ENCODE assay signal across 10 mouse cellular contexts in genomic region chr5:96803091-96803490, GRCm38 (mm10). TPM values are rescaled to one million over a fixed set of nuclear protein-coding genes. Genes with fewer than 3 reads are reported as not detected.
DNase-seq lines count a peak whose midpoint lies in the region; ATAC-seq and TF ChIP-seq lines count a peak whose summit lies in the region.
"Had no signal": no experiment of that assay in that cellular context is flagged by ENCODE, and none has a peak within 500 bp of the region (broad histone marks: within the 10 kb centered on the region; RNA-seq: fewer than 3 reads in every experiment).

No protein-coding gene starts in this region.

- peaks cover 8% of the 10 kb centered on the region; the same call in 1 of the 2 replicates for H3K4me1 ChIP-seq in lung, embryonic 14.5 days (ENCODE audit: insufficient read depth)
- peaks cover 8% of the 10 kb centered on the region for H3K4me1 ChIP-seq in stomach, embryonic 16.5 days (ENCODE audit: control insufficient read depth, insufficient read depth, low read length)

- no peak for DNase-seq in lung, embryonic 14.5 days
- DNase-seq in lung, postnatal 4 days, result no peak
- DNase-seq in gastrocnemius, postnatal 14 days, result peak; percentile 68
- peak; percentile 5 to 26 for DNase-seq in kidney, adult 8-10 months
- DNase-seq in thymus, postnatal 10 days (ENCODE audit: low spot score in 2 of 2), result no peak
- DNase-seq in cerebellum, adult 11-12 months, result no peak
- no peak for DNase-seq in frontal cortex, postnatal 25 days (ENCODE audit: low spot score in 2 of 2)
- DNase-seq: cerebellum, postnatal 36 days; right cerebral cortex, postnatal 4 days had no signal

- no peak for ATAC-seq in lung, embryonic 14.5 days (ENCODE audit: insufficient read depth)
- ATAC-seq in stomach, embryonic 16.5 days (ENCODE audit: insufficient read depth, low FRiP score), result no peak

- TF ChIP-seq CTCF in lung, embryonic 14.5 days (IDR thresholded peaks at IDR 0.05; ENCODE audit: low read depth), result no peak

- H3K9me3 ChIP-seq in lung, embryonic 14.5 days (ENCODE audit: low read depth, low read length), result no peaks in the 10 kb centered on the region
- no peaks in the 10 kb centered on the region for H3K9me3 ChIP-seq in stomach, embryonic 16.5 days (replicated peaks; ENCODE audit: control insufficient read depth, low read length)

- H3K27ac ChIP-seq in lung, embryonic 14.5 days (ENCODE audit: low read depth), result peak overlapping the region; percentile 47; the same call in 1 of the 2 replicates
- 0 out of 2 replicates have a peak overlapping the region, but pooled peaks have one; percentile 3 for H3K27ac ChIP-seq in stomach, embryonic 16.5 days (ENCODE audit: low read length)

- 17% methylated on average over 3 of the region's 3 CpGs for WGBS in lung, embryonic 14.5 days
- WGBS in stomach, embryonic 16.5 days, result 34% methylated on average over 3 of the region's 3 CpGs

- H3K9ac ChIP-seq in lung, embryonic 14.5 days, result no peak overlapping the region
- H3K9ac ChIP-seq in stomach, embryonic 16.5 days (ENCODE audit: low read length), result no peak overlapping the region

- H3K27me3 ChIP-seq in lung, embryonic 14.5 days (ENCODE audit: insufficient read depth, low read length), result no peaks in the 10 kb centered on the region
- H3K27me3 ChIP-seq in stomach, embryonic 16.5 days (ENCODE audit: control insufficient read depth, insufficient read depth, low read length), result no peaks in the 10 kb centered on the region

- intact Hi-C loops in gastrocnemius, postnatal 14 days (cut with DNase I; ENCODE audit: low total_unique reads), result no loop called here

- no peak overlapping the region for H3K4me3 ChIP-seq in lung, embryonic 14.5 days (ENCODE audit: low read depth, low read length)
- H3K4me3 ChIP-seq in stomach, embryonic 16.5 days (replicated peaks; ENCODE audit: low read length), result no peak overlapping the region

- no peaks in the 10 kb centered on the region for H3K36me3 ChIP-seq in lung, embryonic 14.5 days (ENCODE audit: insufficient read depth)
- no peaks in the 10 kb centered on the region for H3K36me3 ChIP-seq in stomach, embryonic 16.5 days (ENCODE audit: control insufficient read depth, insufficient read depth, low read length)

- H3K4me2 ChIP-seq in lung, embryonic 14.5 days, result no peak overlapping the region
- H3K4me2 ChIP-seq in stomach, embryonic 16.5 days (ENCODE audit: low read depth, low read length), result no peak overlapping the region

RNA-seq across cellular contexts. Expression of gene Anxa3, which starts 10.0 kb away (rescaled TPM):
- 53.0 and 55.2 TPM in 2 replicates for polyA plus RNA-seq in lung, embryonic 14.5 days (2014; fragmentation: Nextera tagmentation; extraction: Ambion mirVana)
- total RNA-seq in gastrocnemius, postnatal 14 days (2021), result 10 to 100 TPM; 16.6 to 22.5 TPM
- 92.1 and 101 TPM in 2 replicates for polyA plus RNA-seq in stomach, embryonic 16.5 days (2015; fragmentation: Nextera tagmentation; extraction: Ambion mirVana)

Comparison
In these comparisons a context has a peak if more than half of its experiments do, and no peak if none do; other contexts are left out.
1. DNase-seq: peak in gastrocnemius, postnatal 14 days (single experiment) and kidney, adult 8-10 months (2 of 2); none in lung, embryonic 14.5 days (single experiment), lung, postnatal 4 days (0 of 2), thymus, postnatal 10 days (0 of 2), cerebellum, adult 11-12 months (single experiment) and frontal cortex, postnatal 25 days (0 of 2).